23 mouse cellular contexts compared by ENCODE assay signal in genomic region chr9:37802055-37802454, GRCm38 (mm10). TPM values are rescaled to one million over a fixed set of nuclear protein-coding genes. Genes with fewer than 3 reads are reported as not detected.
DNase-seq lines count a peak whose midpoint lies in the region; ATAC-seq lines count a peak whose summit lies in the region.
"Had no signal": no experiment of that assay in that cellular context is flagged by ENCODE, and none has a peak within 500 bp of the region (broad histone marks: within the 10 kb centered on the region; RNA-seq: fewer than 3 reads in every experiment).

No protein-coding gene starts in this region.

- ATAC-seq in frontal cortex, adult (ENCODE audit: low TSS enrichment): peak; percentile 87
- ATAC-seq: activated CD4-positive, CD25-positive, alpha-beta regulatory T cell, adult 4 months; forebrain, embryonic 14.5 days; forebrain, postnatal 0 days; hindbrain, embryonic 16.5 days had no signal

- no peak for DNase-seq in frontal cortex, postnatal 25 days (ENCODE audit: low spot score in 2 of 2)
- DNase-seq in layer of hippocampus, adult 9-11 months: peak; percentile 25
- DNase-seq in layer of hippocampus, postnatal 36 days: no peak
- DNase-seq in right cerebral cortex, adult 18-20 months: peak; percentile 33
- no peak for DNase-seq in right cerebral cortex, postnatal 14 days
- DNase-seq: adrenal gland, postnatal 10 days; adrenal gland, postnatal 36 days; cerebellum, adult 11 months; cerebellum, adult 2 months; cerebellum, adult 9-11 months; cerebellum, postnatal 25 days; forebrain, postnatal 0 days; gastrocnemius, postnatal 25 days; heart, adult 18-20 months; heart, postnatal 10 days; heart, postnatal 36 days had no signal

RNA-seq across cellular contexts. Expression of gene Olfr876, which starts 0.8 kb away (rescaled TPM):
- not detected for total RNA-seq in layer of hippocampus, postnatal 36 days (2021)
- total RNA-seq: adrenal gland, postnatal 10 days; adrenal gland, postnatal 36 days; common myeloid progenitor, adult 5-6 weeks; ES-E14; forebrain, postnatal 0 days; gastrocnemius, adult 8-10 months; gastrocnemius, postnatal 25 days; heart, adult 18-20 months; heart, postnatal 10 days; heart, postnatal 36 days had no signal

RNA-seq across cellular contexts. Expression of gene Olfr875, which starts 30.4 kb away (rescaled TPM):
- not detected for total RNA-seq in layer of hippocampus, postnatal 36 days (2021)
- total RNA-seq: adrenal gland, postnatal 10 days; adrenal gland, postnatal 36 days; common myeloid progenitor, adult 5-6 weeks; ES-E14; forebrain, postnatal 0 days; gastrocnemius, adult 8-10 months; gastrocnemius, postnatal 25 days; heart, adult 18-20 months; heart, postnatal 10 days; heart, postnatal 36 days had no signal

RNA-seq across cellular contexts. Expression of gene Olfr877, which starts 52.0 kb away (rescaled TPM):
- under 1 TPM in 1 of 2 experiments, not detected in 1; 0.43 TPM for total RNA-seq in layer of hippocampus, postnatal 36 days (2021)
- total RNA-seq: adrenal gland, postnatal 10 days; common myeloid progenitor, adult 5-6 weeks; ES-E14; forebrain, postnatal 0 days; gastrocnemius, adult 8-10 months; gastrocnemius, postnatal 25 days; heart, adult 18-20 months; heart, postnatal 10 days; heart, postnatal 36 days had no signal

RNA-seq across cellular contexts. Expression of gene Olfr874, which starts 57.1 kb away (rescaled TPM):
- total RNA-seq in layer of hippocampus, postnatal 36 days (2021): not detected
- total RNA-seq: adrenal gland, postnatal 10 days; adrenal gland, postnatal 36 days; common myeloid progenitor, adult 5-6 weeks; forebrain, postnatal 0 days; gastrocnemius, adult 8-10 months; gastrocnemius, postnatal 25 days; heart, adult 18-20 months; heart, postnatal 10 days; heart, postnatal 36 days had no signal

Comparison
In these comparisons a context has a peak if more than half of its experiments do, and no peak if none do; other contexts are left out.
1. DNase-seq: peak in layer of hippocampus, adult 9-11 months (single experiment) and right cerebral cortex, adult 18-20 months (single experiment); none in frontal cortex, postnatal 25 days (0 of 2), layer of hippocampus, postnatal 36 days (0 of 2) and right cerebral cortex, postnatal 14 days (single experiment).